ENCODE assay signal across 8 mouse cellular contexts in the genomic region with DNA sequence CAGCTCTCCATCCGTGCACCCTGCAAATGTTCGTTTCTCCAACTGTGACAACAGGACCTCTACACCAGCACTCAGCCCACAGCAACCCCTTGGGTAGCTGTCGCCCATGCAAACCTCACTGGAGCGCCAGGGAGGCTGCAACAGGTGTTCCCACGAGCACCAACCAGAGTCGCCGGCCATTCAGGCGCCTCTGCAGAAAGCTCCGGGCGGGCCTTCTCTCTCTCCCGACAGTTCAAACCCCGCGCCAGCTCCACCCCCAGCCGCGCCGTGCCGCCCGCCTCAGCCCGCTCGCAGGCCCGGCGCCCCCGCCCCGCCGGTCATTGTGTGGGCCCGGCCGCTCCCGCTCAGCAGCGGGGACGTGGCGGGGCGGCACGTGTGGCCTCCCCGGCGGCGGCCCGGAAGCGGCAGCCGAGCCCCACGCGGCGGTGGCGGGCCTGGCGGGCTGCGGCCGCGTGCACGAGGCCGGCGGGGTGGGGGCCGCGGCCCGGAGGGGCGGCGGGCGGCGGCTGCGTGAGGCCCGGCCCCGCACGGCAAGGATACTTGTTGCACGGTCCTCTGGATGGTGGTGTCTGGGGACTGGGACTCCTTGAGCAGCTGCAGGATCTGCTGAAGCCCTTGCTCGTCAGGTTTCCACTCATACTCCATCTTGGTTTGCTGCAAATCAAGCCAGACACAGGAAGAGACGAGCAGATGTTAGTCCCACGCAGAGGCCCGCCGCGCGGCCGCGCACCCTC. TPM values are rescaled to one million over a fixed set of nuclear protein-coding genes. Genes with fewer than 3 reads are reported as not detected.
DNase-seq lines count a peak whose midpoint lies in the region; ATAC-seq and TF ChIP-seq lines count a peak whose summit lies in the region.

No protein-coding gene starts in this region.

- H3K4me2 ChIP-seq in heart, embryonic 13.5 days = peak overlapping the region; percentile 92
- peak overlapping the region; percentile 91 for H3K4me2 ChIP-seq in neural tube, embryonic 13.5 days

- H3K4me3 ChIP-seq in bone marrow macrophage, adult 2 months (ENCODE audit: insufficient read depth, low read length) = peak overlapping the region; percentile 97
- peak overlapping the region; percentile 90 for H3K4me3 ChIP-seq in erythroblast, embryonic 14.5 days (replicated peaks)
- H3K4me3 ChIP-seq in heart, embryonic 13.5 days = peak overlapping the region; percentile 80
- H3K4me3 ChIP-seq in neural tube, embryonic 13.5 days = peak overlapping the region; percentile 69
- peak overlapping the region; percentile 94 for H3K4me3 ChIP-seq in testis, adult 2 months (ENCODE audit: control insufficient read depth, low read depth, low read length)

- TF ChIP-seq POLR2A in bone marrow macrophage, adult 2 months (IDR thresholded peaks at IDR 0.05; ENCODE audit: borderline replicate concordance, low read depth, low read length) = no peak
- TF ChIP-seq POLR2A in testis, adult 2 months (IDR thresholded peaks at IDR 0.05; ENCODE audit: control insufficient read depth, low read depth, low read length) = no peak

- no peak for TF ChIP-seq CTCF in bone marrow macrophage, adult 2 months (IDR thresholded peaks at IDR 0.05; ENCODE audit: low read depth, low read length)
- TF ChIP-seq CTCF in testis, adult 2 months (IDR thresholded peaks at IDR 0.05; ENCODE audit: control insufficient read depth, insufficient read depth, insufficient replicate concordance, low read depth, low read length) = no peak

- peak; percentile 71 for ATAC-seq in heart, embryonic 13.5 days (ENCODE audit: extremely low read depth, insufficient number of reproducible peaks, low FRiP score, low TSS enrichment)
- ATAC-seq in neural tube, embryonic 13.5 days (ENCODE audit: low read depth) = peak; percentile 67

- H3K27ac ChIP-seq in bone marrow macrophage, adult 2 months (ENCODE audit: insufficient read depth, low read depth, low read length) = peak overlapping the region; percentile 72
- H3K27ac ChIP-seq in heart, embryonic 13.5 days (replicated peaks) = peak overlapping the region; percentile 96
- peak overlapping the region; percentile 93 for H3K27ac ChIP-seq in neural tube, embryonic 13.5 days (replicated peaks)
- peak overlapping the region; percentile 84 for H3K27ac ChIP-seq in testis, adult 2 months (ENCODE audit: control insufficient read depth, insufficient read depth, low read depth, low read length)

- WGBS in heart, embryonic 13.5 days = under 1% methylated on average over 59 of the region's 71 CpGs
- under 1% methylated on average over 61 of the region's 71 CpGs for WGBS in neural tube, embryonic 13.5 days

- H3K36me3 ChIP-seq in erythroblast, embryonic 14.5 days (ENCODE audit: control insufficient read depth) = peaks cover 37% of the 10 kb centered on the region
- peaks cover 33% of the 10 kb centered on the region for H3K36me3 ChIP-seq in heart, embryonic 13.5 days
- H3K36me3 ChIP-seq in neural tube, embryonic 13.5 days = peaks cover 27% of the 10 kb centered on the region
- no peaks in the 10 kb centered on the region; the same call in 1 of the 2 replicates for H3K36me3 ChIP-seq in testis, adult 2 months (ENCODE audit: control insufficient read depth, insufficient read depth, low read length)

- H3K9me3 ChIP-seq in erythroblast, embryonic 14.5 days (ENCODE audit: control insufficient read depth, low read length) = no peaks in the 10 kb centered on the region
- H3K9me3 ChIP-seq in heart, embryonic 13.5 days = no peaks in the 10 kb centered on the region
- H3K9me3 ChIP-seq in neural tube, embryonic 13.5 days = no peaks in the 10 kb centered on the region

- no peaks in the 10 kb centered on the region for H3K27me3 ChIP-seq in erythroblast, embryonic 14.5 days (ENCODE audit: control insufficient read depth)
- no peaks in the 10 kb centered on the region for H3K27me3 ChIP-seq in heart, embryonic 13.5 days (replicated peaks)
- no peaks in the 10 kb centered on the region for H3K27me3 ChIP-seq in neural tube, embryonic 13.5 days
- H3K27me3 ChIP-seq in testis, adult 2 months (ENCODE audit: control insufficient read depth, insufficient read depth, low read length) = no peaks in the 10 kb centered on the region

- peak; percentile 42 to 48 for DNase-seq in CD8-positive naive resting alpha-beta T cell, adult 2 months (ENCODE audit: low read depth in 2 of 2, low spot score in 2 of 2)
- peak; percentile 79 for DNase-seq in kidney, postnatal 10 days
- peak; percentile 54 to 62 for DNase-seq in lung, adult 18-20 months

- H3K4me1 ChIP-seq in bone marrow macrophage, adult 2 months (ENCODE audit: control insufficient read depth, insufficient read depth, low read length) = peaks cover 13% of the 10 kb centered on the region
- H3K4me1 ChIP-seq in erythroblast, embryonic 14.5 days (ENCODE audit: control insufficient read depth) = peaks cover 52% of the 10 kb centered on the region
- H3K4me1 ChIP-seq in heart, embryonic 13.5 days = peaks cover 48% of the 10 kb centered on the region
- H3K4me1 ChIP-seq in neural tube, embryonic 13.5 days (replicated peaks) = peaks cover 56% of the 10 kb centered on the region
- H3K4me1 ChIP-seq in testis, adult 2 months (ENCODE audit: control insufficient read depth, insufficient read depth, low read length) = peaks cover 5% of the 10 kb centered on the region

- H3K9ac ChIP-seq in heart, embryonic 13.5 days = peak overlapping the region; percentile 93
- peak overlapping the region; percentile 87 for H3K9ac ChIP-seq in neural tube, embryonic 13.5 days

RNA-seq across cellular contexts. Expression of a gene that starts 35.9 kb away (rescaled TPM):
- polyA plus RNA-seq in bone marrow macrophage, adult 2 months (2012; ENCODE audit: insufficient read depth, insufficient read length, missing spikeins) = 50.8 and 65.0 TPM in 2 replicates
- 0.09 and 0.25 TPM in 2 replicates for polyA plus RNA-seq in erythroblast, embryonic 14.5 days (2012)
- 36.9 and 39.6 TPM in 2 replicates for polyA plus RNA-seq in heart, embryonic 13.5 days (2015; fragmentation: Nextera tagmentation; extraction: Ambion mirVana)
- polyA plus RNA-seq in neural tube, embryonic 13.5 days (2015; fragmentation: Nextera tagmentation; extraction: Ambion mirVana) = 51.9 and 63.7 TPM in 2 replicates
- 51.7 and 60.9 TPM in 2 replicates for polyA plus RNA-seq in testis, adult 2 months (2012; rRNA removed)

Comparison
In these comparisons a context has a peak if more than half of its experiments do, and no peak if none do; other contexts are left out.
1. Peak in every context shown above with its lines: DNase-seq, ATAC-seq, H3K4me3 ChIP-seq and H3K27ac ChIP-seq.
2. RNA of a gene that starts 35.9 kb away (polyA plus RNA-seq): 50.8 to 65.0 TPM in bone marrow macrophage, adult 2 months, 51.7 to 60.9 TPM in testis, adult 2 months, 51.9 to 63.7 TPM in neural tube, embryonic 13.5 days and 36.9 to 39.6 TPM in heart, embryonic 13.5 days; 0.09 to 0.25 TPM in erythroblast, embryonic 14.5 days; every median in the first group is over 10 times any median in the second.